Mouse (Mus musculus): ENCODE measurements around the gene Rabif.

GRCm38 (mm10) chr1:134552396-134552795, 57.9 kb downstream of the Rabif start:
- TF ChIP-seq CTCF (conservative IDR thresholded peaks at IDR 0.05 in 1 of 2, IDR thresholded peaks at IDR 0.05 in 1 of 2; ENCODE audit: low read depth in 2 of 2, low read length in 2 of 2) = no peak
- TF ChIP-seq NELFE (IDR thresholded peaks at IDR 0.05; ENCODE audit: low read depth, low read length) = no peak
- no peak for TF ChIP-seq MEF2A (IDR thresholded peaks at IDR 0.05; ENCODE audit: borderline replicate concordance, low read depth, low read length)
- TF ChIP-seq ZMIZ1 (IDR thresholded peaks at IDR 0.05; ENCODE audit: low read depth, low read length) = no peak
- no peak for TF ChIP-seq ELF1 (IDR thresholded peaks at IDR 0.05; ENCODE audit: low read depth, low read length)
- no peak for TF ChIP-seq EP300 (IDR thresholded peaks at IDR 0.05; ENCODE audit: low read length)
- TF ChIP-seq POLR2A (IDR thresholded peaks at IDR 0.05; ENCODE audit: low read depth, low read length) = no peak
- no peak for TF ChIP-seq CHD1 (IDR thresholded peaks at IDR 0.05; ENCODE audit: low read depth, low read length)
